Comparison of ENCODE assay signal across 9 mouse cellular contexts in the genomic region with DNA sequence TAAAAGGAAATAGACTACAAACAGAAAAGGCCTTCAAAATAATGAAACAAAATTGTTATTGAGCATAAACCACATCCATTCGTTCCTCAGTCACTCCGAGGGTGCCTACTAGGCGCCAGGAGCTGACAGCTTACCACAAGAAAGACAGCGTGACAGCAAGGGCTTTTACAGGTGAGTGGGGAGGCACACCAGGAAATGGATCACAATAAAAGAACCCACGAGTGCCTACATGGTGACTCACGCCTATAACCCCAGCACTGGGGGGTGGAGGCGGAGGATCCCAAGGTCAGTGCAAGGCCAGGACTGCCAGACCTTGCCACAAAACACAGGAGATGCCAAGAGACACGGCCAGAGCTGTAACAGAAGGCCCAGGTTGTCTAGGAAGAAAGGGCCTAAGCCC. TPM values are rescaled to one million over a fixed set of nuclear protein-coding genes. Genes with fewer than 3 reads are reported as not detected.
DNase-seq lines count a peak whose midpoint lies in the region; ATAC-seq and TF ChIP-seq lines count a peak whose summit lies in the region.
"Had no signal": no experiment of that assay in that cellular context is flagged by ENCODE, and none has a peak within 500 bp of the region (broad histone marks: within the 10 kb centered on the region; RNA-seq: fewer than 3 reads in every experiment).

No protein-coding gene starts in this region.

- DNase-seq in forebrain, embryonic 14.5 days (ENCODE audit: low spot score): no peak
- peak; percentile 64 for DNase-seq in ovary, postnatal 36 days (ENCODE audit: low spot score)
- no peak for DNase-seq in ovary, postnatal 14 days (ENCODE audit: low spot score)
- peak; percentile 86 to 90 for DNase-seq in adrenal gland, postnatal 36 days
- DNase-seq in thymus, postnatal 10 days (ENCODE audit: low spot score in 2 of 2): no peak
- DNase-seq: midbrain, embryonic 14.5 days had no signal

- no peak for TF ChIP-seq POLR2A in small intestine, adult 2 months (IDR thresholded peaks at IDR 0.05; ENCODE audit: low read depth, low read length)

- no peak for TF ChIP-seq CTCF in small intestine, adult 2 months (IDR thresholded peaks at IDR 0.05; ENCODE audit: extremely low read depth, insufficient read length, insufficient replicate concordance, low read depth, low read length)

- no peak overlapping the region for H3K9ac ChIP-seq in forebrain, embryonic 14.5 days (ENCODE audit: low read length)
- no peak overlapping the region for H3K9ac ChIP-seq in forebrain, embryonic 15.5 days (replicated peaks)
- H3K9ac ChIP-seq in midbrain, embryonic 16.5 days (ENCODE audit: low read depth, low read length): no peak overlapping the region

- no peak overlapping the region for H3K4me2 ChIP-seq in forebrain, embryonic 14.5 days (ENCODE audit: low read length)
- no peak overlapping the region for H3K4me2 ChIP-seq in forebrain, embryonic 15.5 days (replicated peaks)
- no peak overlapping the region for H3K4me2 ChIP-seq in midbrain, embryonic 16.5 days (ENCODE audit: low read length)

- 80% methylated on average over 8 of the region's 8 CpGs for WGBS in forebrain, embryonic 14.5 days
- WGBS in forebrain, embryonic 15.5 days: 78% methylated on average over 8 of the region's 8 CpGs
- WGBS in small intestine, adult 2 months: 42% methylated on average over 8 of the region's 8 CpGs
- 83% methylated on average over 8 of the region's 8 CpGs for WGBS in midbrain, embryonic 16.5 days

- peak overlapping the region; percentile 39; the same call in 1 of the 2 replicates for H3K27ac ChIP-seq in forebrain, embryonic 14.5 days (ENCODE audit: low read depth, low read length)
- H3K27ac ChIP-seq in forebrain, embryonic 15.5 days (replicated peaks): no peak overlapping the region
- peak overlapping the region; percentile 21; the same call in 1 of the 2 replicates for H3K27ac ChIP-seq in small intestine, adult 2 months (ENCODE audit: insufficient read depth, low read depth, low read length)
- H3K27ac ChIP-seq in midbrain, embryonic 16.5 days (ENCODE audit: low read length): no peak overlapping the region; the same call in 1 of the 2 replicates

- ATAC-seq in forebrain, embryonic 14.5 days: no peak
- no peak for ATAC-seq in forebrain, embryonic 15.5 days (replicated peaks)
- ATAC-seq in midbrain, embryonic 16.5 days: no peak

- H3K27me3 ChIP-seq in forebrain, embryonic 14.5 days (replicated peaks; ENCODE audit: control insufficient read depth, insufficient read depth, low read length): no peaks in the 10 kb centered on the region
- no peaks in the 10 kb centered on the region for H3K27me3 ChIP-seq in forebrain, embryonic 15.5 days
- H3K27me3 ChIP-seq in small intestine, adult 2 months (ENCODE audit: control insufficient read depth, insufficient read depth, low read length): no peaks in the 10 kb centered on the region
- H3K27me3 ChIP-seq in midbrain, embryonic 16.5 days (ENCODE audit: control insufficient read depth, insufficient read depth, low read depth, low read length): no peaks in the 10 kb centered on the region

- no peak overlapping the region for H3K4me3 ChIP-seq in forebrain, embryonic 14.5 days (ENCODE audit: low read depth, low read length)
- no peak overlapping the region for H3K4me3 ChIP-seq in forebrain, embryonic 15.5 days
- no peak overlapping the region for H3K4me3 ChIP-seq in small intestine, adult 2 months (ENCODE audit: low read depth, low read length)
- H3K4me3 ChIP-seq in midbrain, embryonic 16.5 days (ENCODE audit: low read depth, low read length): no peak overlapping the region

- H3K4me1 ChIP-seq in forebrain, embryonic 14.5 days (ENCODE audit: control insufficient read depth, insufficient read depth, low read length): no peaks in the 10 kb centered on the region
- H3K4me1 ChIP-seq in forebrain, embryonic 15.5 days: no peaks in the 10 kb centered on the region
- peaks cover 2% of the 10 kb centered on the region; the same call in 1 of the 2 replicates for H3K4me1 ChIP-seq in small intestine, adult 2 months (ENCODE audit: control insufficient read depth, insufficient read depth, insufficient read length, low read length)
- H3K4me1 ChIP-seq in midbrain, embryonic 16.5 days (ENCODE audit: control insufficient read depth, insufficient read depth, low read length): peaks cover 5% of the 10 kb centered on the region; the same call in 1 of the 2 replicates

- peaks cover 25% of the 10 kb centered on the region; the same call in 1 of the 2 replicates for H3K36me3 ChIP-seq in forebrain, embryonic 14.5 days (ENCODE audit: control insufficient read depth, insufficient read depth, low read length)
- peaks cover 7% of the 10 kb centered on the region; the same call in 1 of the 2 replicates for H3K36me3 ChIP-seq in forebrain, embryonic 15.5 days
- peaks cover 4% of the 10 kb centered on the region for H3K36me3 ChIP-seq in small intestine, adult 2 months (ENCODE audit: control insufficient read depth, insufficient read depth, low read length)
- peaks cover 2% of the 10 kb centered on the region; the same call in 1 of the 2 replicates for H3K36me3 ChIP-seq in midbrain, embryonic 16.5 days (ENCODE audit: control insufficient read depth, insufficient read depth, low read length)

- no peaks in the 10 kb centered on the region for H3K9me3 ChIP-seq in forebrain, embryonic 14.5 days (replicated peaks; ENCODE audit: control insufficient read depth, low read length)
- H3K9me3 ChIP-seq in forebrain, embryonic 15.5 days: no peaks in the 10 kb centered on the region
- H3K9me3 ChIP-seq in midbrain, embryonic 16.5 days (replicated peaks; ENCODE audit: control insufficient read depth, low read length, poor library complexity, severe bottlenecking): no peaks in the 10 kb centered on the region

RNA-seq across cellular contexts. Expression of a gene that starts 23.4 kb away (rescaled TPM):
- 16.3 and 20.6 TPM in 2 replicates for polyA plus RNA-seq in forebrain, embryonic 14.5 days (2014; fragmentation: Nextera tagmentation; extraction: Ambion mirVana)
- 41.7 and 42.3 TPM in 2 replicates for polyA plus RNA-seq in forebrain, embryonic 15.5 days (2015; fragmentation: Nextera tagmentation; extraction: Ambion mirVana)
- 10 to 100 TPM; 63.8 to 79.3 TPM for total RNA-seq in adrenal gland, postnatal 36 days (2021)
- 5.3 and 6.0 TPM in 2 replicates for polyA plus RNA-seq in small intestine, adult 2 months (2012; rRNA removed)
- polyA plus RNA-seq in midbrain, embryonic 16.5 days (2015; fragmentation: Nextera tagmentation; extraction: Ambion mirVana): 25.3 and 30.9 TPM in 2 replicates

Comparison
In these comparisons a context has a peak if more than half of its experiments do, and no peak if none do; other contexts are left out.
1. DNase-seq: peak in ovary, postnatal 36 days (single experiment) and adrenal gland, postnatal 36 days (2 of 2); none in forebrain, embryonic 14.5 days (single experiment), ovary, postnatal 14 days (single experiment) and thymus, postnatal 10 days (0 of 2).
2. H3K27ac ChIP-seq: peak in forebrain, embryonic 14.5 days (single experiment) and small intestine, adult 2 months (single experiment); none in forebrain, embryonic 15.5 days (single experiment) and midbrain, embryonic 16.5 days (single experiment).